Mouse (Mus musculus): Measurements from ENCODE around the gene Crnkl1.

The Crnkl1 gene

GRCm38 (mm10) chr2:145934339-145935231 is at the start of gene Crnkl1, which contains the start of gene Cfap61:
Crnkl1 (minus strand) TSS chr2:145935014.
Cfap61 (plus strand) TSS chr2:145934784.
- DNase-seq, result peak; percentile 86 to 89

GRCm38 (mm10) chr2:145982317-145983045 is 47.7 kb upstream of the Crnkl1 start:
- DNase-seq, result no peak

GRCm38 (mm10) chr2:145981699-145982112 is 46.9 kb upstream of the Crnkl1 start:
- DNase-seq, result no peak

GRCm38 (mm10) chr2:145980881-145981280 is 46.1 kb upstream of the Crnkl1 start:
- DNase-seq, result no peak

GRCm38 (mm10) chr2:145979616-145980015 is 44.8 kb upstream of the Crnkl1 start:
- no peak for DNase-seq

GRCm38 (mm10) chr2:145972571-145972970 is 37.8 kb upstream of the Crnkl1 start:
- no peak for DNase-seq

- DNase-seq, result no peak
Observed at GRCm38 (mm10) chr2:145971237-145972010, 36.6 kb upstream of the Crnkl1 start.

- no peak for DNase-seq
Observed at GRCm38 (mm10) chr2:145970751-145971150, 35.9 kb upstream of the Crnkl1 start.

GRCm38 (mm10) chr2:145961861-145962260 is 27.0 kb upstream of the Crnkl1 start:
- no peak for DNase-seq

GRCm38 (mm10) chr2:145958551-145958950 is 23.7 kb upstream of the Crnkl1 start:
- DNase-seq, result no peak

- DNase-seq, result no peak
Observed at GRCm38 (mm10) chr2:145958097-145958496, 23.3 kb upstream of the Crnkl1 start.

- DNase-seq, result no peak
Observed at GRCm38 (mm10) chr2:145957450-145957849, 22.6 kb upstream of the Crnkl1 start.

GRCm38 (mm10) chr2:145956318-145956717 is 21.5 kb upstream of the Crnkl1 start:
- no peak for DNase-seq

GRCm38 (mm10) chr2:145955844-145956243 is 21.0 kb upstream of the Crnkl1 start:
- no peak for DNase-seq

GRCm38 (mm10) chr2:145952726-145953125 is 17.9 kb upstream of the Crnkl1 start:
- no peak for DNase-seq

- no peak for DNase-seq
Observed at GRCm38 (mm10) chr2:145950239-145950638, 15.4 kb upstream of the Crnkl1 start.

GRCm38 (mm10) chr2:145949475-145950068 is 14.8 kb upstream of the Crnkl1 start:
- DNase-seq, result no peak

- no peak for DNase-seq
Observed at GRCm38 (mm10) chr2:145948402-145948954, 13.7 kb upstream of the Crnkl1 start.

- no peak for DNase-seq
Observed at GRCm38 (mm10) chr2:145944286-145944685, 9.5 kb upstream of the Crnkl1 start.

GRCm38 (mm10) chr2:145941403-145941802 is 6.6 kb upstream of the Crnkl1 start:
- DNase-seq, result no peak

GRCm38 (mm10) chr2:145936975-145937374 is 2.2 kb upstream of the Crnkl1 start:
- DNase-seq, result no peak

All from spleen, adult 18-20 months (tissue).